In genomic region chr10:84411122-84412105, GRCm38 (mm10) we compare ENCODE assay signal across 9 mouse cellular contexts. TPM values are rescaled to one million over a fixed set of nuclear protein-coding genes. Genes with fewer than 3 reads are reported as not detected.
DNase-seq lines count a peak whose midpoint lies in the region; ATAC-seq and TF ChIP-seq lines count a peak whose summit lies in the region.
"Had no signal": no experiment of that assay in that cellular context is flagged by ENCODE, and none has a peak within 500 bp of the region (broad histone marks: within the 10 kb centered on the region; RNA-seq: fewer than 3 reads in every experiment).

No protein-coding gene starts in this region.

- peaks cover 8% of the 10 kb centered on the region; the same call in 1 of the 2 replicates for H3K36me3 ChIP-seq in lung, embryonic 14.5 days (ENCODE audit: insufficient read depth)
- H3K36me3 ChIP-seq in heart, embryonic 12.5 days: peaks cover 21% of the 10 kb centered on the region
- H3K36me3 ChIP-seq in macrophage (ENCODE audit: inconsistent target): no peaks in the 10 kb centered on the region

- H3K27me3 ChIP-seq in lung, embryonic 14.5 days (ENCODE audit: insufficient read depth, low read length): no peaks in the 10 kb centered on the region
- no peaks in the 10 kb centered on the region for H3K27me3 ChIP-seq in heart, embryonic 12.5 days (replicated peaks)

- peaks cover 16% of the 10 kb centered on the region; the same call in 1 of the 2 replicates for H3K79me2 ChIP-seq in macrophage (ENCODE audit: inconsistent target)

- H3K4me1 ChIP-seq in lung, embryonic 14.5 days (ENCODE audit: insufficient read depth): peaks cover 23% of the 10 kb centered on the region
- H3K4me1 ChIP-seq in heart, embryonic 12.5 days (replicated peaks): peaks cover 58% of the 10 kb centered on the region

- no peak overlapping the region for H3K4me3 ChIP-seq in lung, embryonic 14.5 days (ENCODE audit: low read depth, low read length)
- H3K4me3 ChIP-seq in heart, embryonic 12.5 days: no peak overlapping the region
- no peak overlapping the region for H3K4me3 ChIP-seq in macrophage (ENCODE audit: inconsistent target)

- TF ChIP-seq CTCF in lung, embryonic 14.5 days (IDR thresholded peaks at IDR 0.05; ENCODE audit: low read depth): no peak

- no peak overlapping the region for H3K4me2 ChIP-seq in lung, embryonic 14.5 days
- no peak overlapping the region for H3K4me2 ChIP-seq in heart, embryonic 12.5 days

- 54% methylated on average over 16 of the region's 16 CpGs for WGBS in lung, embryonic 14.5 days
- 51% methylated on average over 16 of the region's 16 CpGs for WGBS in heart, embryonic 12.5 days
- 86% methylated on average over 16 of the region's 16 CpGs for WGBS in macrophage (ENCODE audit: missing documents)

- peak overlapping the region; percentile 36; the same call in 1 of the 2 replicates for H3K27ac ChIP-seq in lung, embryonic 14.5 days (ENCODE audit: low read depth)
- H3K27ac ChIP-seq in heart, embryonic 12.5 days (ENCODE audit: poor library complexity, severe bottlenecking): peak overlapping the region; percentile 60
- H3K27ac ChIP-seq in macrophage: peak overlapping the region; percentile 55

- no peak overlapping the region for H3K9ac ChIP-seq in lung, embryonic 14.5 days
- peak overlapping the region; percentile 44; the same call in 1 of the 2 replicates for H3K9ac ChIP-seq in heart, embryonic 12.5 days

- intact Hi-C loops in left cerebral cortex, postnatal 4 days (cut with DNase I): no loop called here

- DNase-seq in frontal cortex, postnatal 36 days (ENCODE audit: low spot score in 2 of 2): no peak
- DNase-seq in lung, embryonic 14.5 days: no peak
- no peak for DNase-seq in lung, postnatal 4 days
- no peak for DNase-seq in left cerebral cortex, postnatal 4 days
- DNase-seq: right cerebral cortex, postnatal 14 days had no signal

- ATAC-seq in frontal cortex, adult (ENCODE audit: low TSS enrichment): peak; percentile 53
- no peak for ATAC-seq in lung, embryonic 14.5 days (ENCODE audit: insufficient read depth)
- ATAC-seq in heart, embryonic 12.5 days (ENCODE audit: insufficient number of reproducible peaks, low FRiP score): no peak
- ATAC-seq in CD4-positive, CD25-positive, alpha-beta regulatory T cell, adult 4 months: no peak

- no peaks in the 10 kb centered on the region for H3K9me3 ChIP-seq in lung, embryonic 14.5 days (ENCODE audit: low read depth, low read length)
- H3K9me3 ChIP-seq in heart, embryonic 12.5 days (replicated peaks): no peaks in the 10 kb centered on the region

RNA-seq across cellular contexts. Expression of gene Nuak1, which starts 29.0 kb away (rescaled TPM):
- 1.5 and 1.8 TPM in 2 replicates for polyA plus RNA-seq in lung, embryonic 14.5 days (2014; fragmentation: Nextera tagmentation; extraction: Ambion mirVana)
- 3.2 and 3.7 TPM in 2 replicates for polyA plus RNA-seq in heart, embryonic 12.5 days (2016; fragmentation: Nextera tagmentation; extraction: Ambion mirVana)
- 1 to 10 TPM; 1.2 to 9.6 (median 6.5) TPM for total RNA-seq in macrophage (2018; cell fraction: chromatin; rRNA removed)
- total RNA-seq in macrophage (2018; cell fraction: cytosol; rRNA removed): 1 to 10 TPM; 1.3 to 8.7 (median 5.2) TPM
- 10 to 100 TPM in 3 of 26 experiments, 1 to 10 TPM in 23; 2.1 to 13.0 (median 6.1) TPM for total RNA-seq in macrophage (2018; cell fraction: nucleus; rRNA removed)
- polyA plus RNA-seq in macrophage (2018): 3.9 to 5.7 TPM (median 4.6 TPM) in 3 replicates
- polyA plus RNA-seq in CD4-positive, CD25-positive, alpha-beta regulatory T cell, adult 4 months (2017; shearing (Covaris generic)): not detected
- total RNA-seq in left cerebral cortex, postnatal 4 days (2021): 10 to 100 TPM; 51.7 to 53.0 TPM
